Mouse (Mus musculus): Measurements from ENCODE around the gene Mmaa. TPM values are rescaled to one million over a fixed set of nuclear protein-coding genes. Genes with fewer than 3 reads are reported as not detected.

Mmaa gene
- total RNA-seq, 1 experiment = 3.0 TPM

DNA sequence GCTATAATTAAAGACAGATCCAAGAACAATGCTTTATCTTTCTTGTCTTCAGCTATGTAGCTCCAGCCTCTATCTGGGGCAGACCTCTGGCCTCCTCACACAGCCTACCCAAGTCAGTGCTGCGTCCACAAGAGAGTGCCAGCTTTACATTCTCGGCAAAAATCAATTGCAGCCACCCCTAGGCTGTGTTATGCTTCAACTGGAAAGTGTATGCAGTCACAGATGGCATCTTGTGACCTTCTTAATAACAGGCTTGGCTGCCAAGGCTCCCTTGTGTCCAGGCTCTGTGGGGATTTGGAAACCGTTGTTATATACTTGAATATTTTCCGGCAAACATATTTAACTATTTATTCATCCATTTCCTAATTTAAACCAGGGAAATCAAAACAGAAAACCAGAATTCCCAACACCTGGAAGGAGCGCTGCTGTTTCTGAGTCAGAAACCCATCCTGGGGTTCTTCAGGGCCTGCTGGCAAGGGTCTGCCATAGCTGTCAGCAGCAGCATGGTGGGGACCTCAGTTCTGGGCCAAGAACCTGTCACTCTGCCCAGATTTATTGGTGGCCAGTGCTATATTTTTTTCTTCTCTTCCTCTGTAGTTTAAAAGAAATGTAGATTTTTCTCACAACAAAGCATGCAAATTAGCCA lies 72.5 kb downstream of the Mmaa start:
- no peaks in the 10 kb centered on the region for H3K36me3 ChIP-seq (ENCODE audit: control insufficient read depth, insufficient read depth, low read length, poor library complexity, severe bottlenecking)
- peaks cover 0 to 2% of the 10 kb centered on the region in 2 experiments; a peak in 2 of 4 replicates for H3K4me1 ChIP-seq (ENCODE audit: control insufficient read depth in 2 of 2, insufficient read depth in 2 of 2, low read length in 2 of 2, poor library complexity in 1 of 2)
- no peak for DNase-seq (ENCODE audit: low read depth, low spot score)
- TF ChIP-seq CHD2 (IDR thresholded peaks at IDR 0.05; ENCODE audit: low read depth, low read length) (no peak), MAFK (IDR thresholded peaks at IDR 0.05; ENCODE audit: insufficient read depth, low read depth, low read length) (no peak), ZNF384 (IDR thresholded peaks at IDR 0.05; ENCODE audit: low read depth, low read length) (no peak), ZC3H11A (IDR thresholded peaks at IDR 0.05; ENCODE audit: borderline replicate concordance, low read depth, low read length) (no peak)
- no peak overlapping the region for H3K27ac ChIP-seq (ENCODE audit: insufficient read depth, low read depth, low read length, poor library complexity, severe bottlenecking)
- H3K4me3 ChIP-seq (ENCODE audit: insufficient read depth in 1 of 2, low read depth in 1 of 2, low read length in 2 of 2, poor library complexity in 1 of 2, severe bottlenecking in 1 of 2) = no peak overlapping the region
- in situ Hi-C loops (cut with MboI; ENCODE audit: low sequenced_read_pairs in 2 of 2, unreplicated experiment in 2 of 2) = no loop called here
- no peaks in the 10 kb centered on the region for H3K9me3 ChIP-seq (ENCODE audit: control insufficient read depth, insufficient read depth, low read depth, low read length)
- no peak overlapping the region for H3K9ac ChIP-seq (ENCODE audit: insufficient read depth, low read depth, low read length, poor library complexity, severe bottlenecking)

Other genes with a start within 250 kb of the Mmaa start
- not detected in 2 replicates for gene 1700011L22Rik, start 46.4 kb downstream of the Mmaa start, total RNA-seq (2012; rRNA removed)
- 6.4 and 9.4 TPM in 2 replicates for gene Smad1, start 104.6 kb upstream of the Mmaa start, total RNA-seq (2012; rRNA removed)